Mouse (Mus musculus): Measurements from ENCODE around the gene Adam33.
"Not testable (repeated sequence)": the region's sequence is repeated elsewhere in the genome, so short reads cannot be mapped to it uniquely, and the experiment has no call there.

Adam33 gene

DNA sequence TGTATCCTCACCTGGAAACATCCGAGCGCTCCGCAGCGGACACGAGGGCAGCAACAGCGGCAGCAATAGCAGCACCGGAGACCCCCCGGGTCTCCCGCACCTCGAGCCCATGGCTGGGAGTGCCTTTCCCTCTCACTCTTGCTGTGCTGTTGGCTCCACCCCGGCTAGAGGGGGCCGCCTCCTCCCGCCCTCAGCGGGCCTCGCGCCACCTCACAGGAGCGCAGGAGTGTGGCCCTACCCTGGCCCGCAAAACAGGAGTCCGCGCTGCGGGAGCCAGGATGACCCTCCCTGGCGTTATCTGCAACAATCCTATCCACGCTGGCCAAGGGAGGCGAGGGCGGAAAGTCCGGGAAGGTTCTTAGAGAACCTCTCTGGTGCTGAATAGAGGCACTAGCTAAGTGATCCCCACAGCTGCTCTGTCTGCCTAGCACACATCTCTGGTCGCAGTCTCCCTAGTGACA is at the start of gene Adam33:
Gene Adam33, minus strand, starts transcription at position 411 of the 461 bp plus-strand sequence.
- in situ Hi-C loops (cut with MseI, MboI) = no loop called here

DNA sequence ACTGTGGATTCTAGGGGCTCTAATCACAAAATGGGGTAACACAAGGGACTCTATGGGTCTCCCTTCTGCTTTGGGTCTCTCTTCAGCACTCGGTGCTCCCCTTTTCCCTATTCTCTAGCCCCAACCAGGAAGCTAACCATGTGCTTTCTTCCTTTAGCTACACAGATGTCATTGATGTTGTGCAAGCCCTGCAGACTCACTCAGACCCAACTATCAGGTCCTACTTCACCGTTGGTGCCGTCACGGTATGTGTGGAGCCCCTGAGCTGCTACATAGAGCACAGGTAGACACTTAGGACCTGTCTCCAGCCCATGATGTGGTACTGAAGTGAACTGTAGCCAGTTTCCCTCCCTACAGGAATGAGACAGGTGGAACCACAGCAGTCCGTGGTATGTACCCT is 42.4 kb upstream of the Adam33 start:
- in situ Hi-C loops (cut with MseI, MboI) = no loop called here

DNA sequence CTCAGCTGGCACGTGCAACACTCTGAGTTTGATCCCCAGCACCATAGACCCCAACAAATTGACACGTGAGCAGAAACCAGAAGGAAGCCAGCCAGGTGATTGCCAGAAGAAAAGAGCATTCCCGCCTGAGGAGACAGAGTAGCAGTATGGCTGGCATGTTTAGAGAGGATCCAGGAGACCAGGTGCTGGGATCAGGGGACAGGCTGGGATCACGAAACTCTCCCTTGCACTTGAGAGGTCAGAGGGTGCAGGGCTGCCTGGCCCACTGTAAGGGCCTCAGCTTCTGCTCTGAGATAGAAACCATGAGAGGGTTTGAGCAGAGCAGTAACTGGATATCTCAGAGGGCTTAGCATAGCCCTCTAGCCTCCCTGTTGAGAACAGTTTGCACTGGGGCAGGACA is 41.4 kb upstream of the Adam33 start:
- in situ Hi-C loops (cut with MseI, MboI) = not testable (repeated sequence)

DNA sequence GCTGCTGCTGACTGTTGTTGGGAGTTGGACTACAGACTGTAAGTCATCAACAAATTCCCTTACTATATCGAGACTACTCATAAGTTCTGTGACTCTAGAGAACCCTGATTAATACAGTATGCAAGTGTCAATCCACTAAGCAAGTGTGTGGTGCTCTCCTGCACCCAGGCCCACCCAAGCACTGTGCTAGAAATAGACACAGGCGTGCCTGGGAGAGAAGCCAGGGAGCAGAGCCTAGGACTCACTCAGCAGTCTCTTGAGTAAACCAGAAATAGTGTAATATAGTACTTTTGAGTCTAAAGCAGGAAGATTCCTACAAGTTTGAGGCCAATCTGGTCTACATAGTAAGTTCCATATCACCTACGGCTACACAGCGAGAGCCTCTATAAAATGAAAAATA is 40.4 kb upstream of the Adam33 start:
- in situ Hi-C loops (cut with MseI, MboI) = no loop called here

DNA sequence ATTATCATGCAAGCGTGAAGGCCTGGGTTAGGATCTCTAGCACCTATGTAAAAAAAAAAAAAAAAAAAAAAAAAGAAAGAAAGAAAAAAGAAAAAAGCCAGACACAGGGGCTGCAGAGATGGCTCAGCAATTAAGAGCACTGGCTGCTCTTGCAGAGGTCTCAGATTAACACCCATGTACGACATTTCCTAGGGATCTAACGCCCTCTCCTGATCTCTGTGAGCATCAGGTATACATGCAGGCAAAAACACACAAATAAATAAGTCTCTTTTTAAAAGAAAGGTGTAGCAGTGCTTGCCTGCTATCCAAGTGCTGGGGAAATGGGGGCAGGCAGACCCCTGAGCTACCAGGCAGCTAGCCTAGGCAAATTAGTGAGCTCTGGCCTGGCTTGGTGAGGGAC is 37.9 kb upstream of the Adam33 start:
- in situ Hi-C loops (cut with MseI, MboI) = no loop called here

DNA sequence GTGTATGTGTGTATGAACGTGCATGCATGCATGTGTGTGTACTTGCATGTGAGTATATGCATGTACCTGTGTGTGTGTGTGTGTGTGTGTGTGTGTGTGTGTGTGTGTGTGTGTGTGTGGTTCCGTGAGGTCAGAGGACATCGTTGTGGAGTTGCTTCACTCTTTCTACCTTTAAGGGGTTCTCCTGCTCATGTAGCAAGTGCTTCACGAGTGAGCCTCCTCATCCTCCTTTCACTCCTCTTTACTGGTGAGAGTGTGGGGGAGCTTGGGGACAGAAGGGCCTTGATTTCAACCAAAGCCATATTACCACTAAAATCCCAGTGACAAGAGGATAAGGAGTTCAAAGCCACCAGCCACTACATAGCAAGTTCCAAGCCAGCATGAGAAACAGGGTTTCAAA is 33.5 kb upstream of the Adam33 start:
- in situ Hi-C loops (cut with MseI, MboI) = loop anchor here (10.0 kb wide), 2 partner anchors 48 to 158 kb away; no protein-coding TSS in a partner anchor

DNA sequence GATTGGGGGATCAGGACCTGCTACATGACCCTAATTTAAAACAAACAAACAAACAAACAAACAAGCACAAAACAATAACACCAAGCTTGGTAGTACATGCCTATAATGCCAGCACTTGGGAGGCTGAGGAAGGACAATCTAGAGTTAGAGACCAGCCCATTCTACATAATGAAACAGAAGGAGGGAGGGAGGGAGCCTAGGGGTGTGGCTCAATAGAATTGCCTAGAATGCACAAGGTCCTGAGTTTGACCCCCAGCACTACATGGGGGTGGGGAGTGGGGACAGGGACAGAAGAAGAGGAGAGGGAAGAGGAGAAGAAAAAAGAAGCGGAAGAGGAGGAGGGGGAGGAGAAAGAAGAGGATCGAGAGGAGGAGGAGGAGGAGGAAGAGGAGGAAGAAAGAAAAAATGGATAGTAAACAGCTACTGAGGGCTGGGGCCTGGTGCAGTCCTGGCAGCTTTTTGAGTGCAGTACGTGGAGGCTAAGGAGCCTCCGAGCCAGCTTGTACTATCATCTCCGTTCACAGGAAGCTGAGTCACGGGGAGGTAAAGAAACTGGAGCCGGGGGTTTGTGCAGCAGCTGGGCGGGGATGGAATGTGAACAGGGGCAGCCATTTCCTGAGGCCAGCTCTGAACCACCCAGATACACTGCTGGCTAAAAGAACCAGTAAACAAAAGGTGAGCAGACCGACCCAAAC is 32.6 kb upstream of the Adam33 start:
- in situ Hi-C loops (cut with MseI, MboI) = loop anchor here (10.0 kb wide), 2 partner anchors 49 to 159 kb away; no protein-coding TSS in a partner anchor

DNA sequence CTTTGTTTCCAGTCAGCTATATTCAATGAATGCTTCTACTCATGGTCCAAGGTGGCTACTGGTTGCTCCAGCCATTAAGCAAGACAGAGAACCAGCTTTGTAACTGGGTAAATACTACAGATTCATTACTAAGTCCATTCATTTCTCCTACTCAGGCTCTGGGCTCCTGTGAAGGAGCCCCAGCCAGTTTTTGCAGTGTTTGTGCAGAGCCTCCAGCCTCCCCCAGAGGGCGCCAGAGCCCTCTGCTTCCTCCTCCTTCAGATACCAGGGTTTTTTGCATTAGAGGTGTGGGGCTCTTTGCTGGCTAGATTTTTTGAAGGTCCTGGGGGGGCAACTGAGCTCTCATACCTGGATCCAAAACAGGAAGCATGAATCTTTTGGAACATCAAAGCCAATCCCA is 31.2 kb upstream of the Adam33 start:
- in situ Hi-C loops (cut with MseI, MboI) = loop anchor here (10.0 kb wide), 2 partner anchors 50 to 160 kb away; no protein-coding TSS in a partner anchor

DNA sequence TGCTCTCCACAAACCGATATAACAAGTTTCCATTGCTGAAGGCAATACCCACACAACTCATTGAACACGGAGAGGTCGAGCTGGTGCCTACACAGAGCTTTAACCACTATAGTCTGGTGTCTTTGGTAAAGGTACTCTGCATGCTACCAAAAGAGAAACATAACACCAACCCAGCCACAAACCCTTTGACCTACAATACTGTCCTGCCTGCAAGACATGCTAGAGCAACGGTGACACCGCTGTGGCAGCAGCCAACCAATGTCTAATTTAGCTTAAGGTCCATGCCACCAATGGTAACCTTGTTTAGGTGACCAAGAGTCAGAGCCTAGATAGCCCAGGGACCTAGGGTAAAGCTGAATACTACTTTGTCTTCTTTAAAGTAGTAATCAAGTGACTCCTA is 30.0 kb upstream of the Adam33 start:
- in situ Hi-C loops (cut with MseI, MboI) = loop anchor here (10.0 kb wide), 2 partner anchors 51 to 161 kb away; no protein-coding TSS in a partner anchor

DNA sequence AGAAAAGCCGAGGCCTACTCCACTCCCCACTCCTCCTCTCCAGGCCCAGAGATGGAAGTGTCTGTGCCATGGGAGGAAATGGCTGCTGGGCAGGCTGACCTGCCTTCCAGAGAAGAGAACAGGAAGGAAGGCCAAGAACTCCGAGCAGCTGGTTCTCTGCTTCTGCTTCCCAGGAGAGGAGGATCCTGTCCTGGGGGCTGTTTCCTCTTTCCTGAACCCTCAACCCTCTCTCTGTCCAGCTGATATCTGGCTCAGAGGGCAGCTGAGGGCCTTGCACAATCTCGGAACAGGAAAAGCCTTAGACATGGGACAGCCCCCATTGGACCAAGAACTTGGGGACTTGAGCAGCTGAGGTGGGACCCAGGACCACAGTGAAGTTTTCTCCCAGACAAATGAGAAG is 27.2 kb upstream of the Adam33 start:
- in situ Hi-C loops (cut with MseI, MboI) = loop anchor here (10.0 kb wide), 2 partner anchors 54 to 164 kb away; no protein-coding TSS in a partner anchor

DNA sequence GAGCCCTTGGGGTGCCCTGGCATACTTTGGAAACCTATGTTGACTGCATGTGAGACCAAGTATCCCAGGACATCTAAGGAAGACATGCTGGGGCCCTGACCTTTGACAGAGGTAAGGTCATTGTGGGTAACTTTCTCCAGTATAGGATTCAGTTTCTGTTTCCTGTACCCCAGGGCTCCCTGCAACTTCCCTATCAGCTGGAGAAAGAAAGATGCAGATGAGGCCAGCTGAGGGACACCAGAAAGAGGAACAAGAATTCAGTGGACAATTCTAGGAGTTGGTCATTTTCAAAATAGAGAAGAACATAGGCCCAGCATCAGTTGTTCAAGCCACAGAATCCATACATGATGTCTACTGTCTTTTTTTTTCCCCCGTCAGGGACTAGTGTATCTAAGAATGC is 26.0 kb upstream of the Adam33 start:
- in situ Hi-C loops (cut with MseI, MboI) = loop anchor here (10.0 kb wide), 2 partner anchors 55 to 165 kb away; no protein-coding TSS in a partner anchor

DNA sequence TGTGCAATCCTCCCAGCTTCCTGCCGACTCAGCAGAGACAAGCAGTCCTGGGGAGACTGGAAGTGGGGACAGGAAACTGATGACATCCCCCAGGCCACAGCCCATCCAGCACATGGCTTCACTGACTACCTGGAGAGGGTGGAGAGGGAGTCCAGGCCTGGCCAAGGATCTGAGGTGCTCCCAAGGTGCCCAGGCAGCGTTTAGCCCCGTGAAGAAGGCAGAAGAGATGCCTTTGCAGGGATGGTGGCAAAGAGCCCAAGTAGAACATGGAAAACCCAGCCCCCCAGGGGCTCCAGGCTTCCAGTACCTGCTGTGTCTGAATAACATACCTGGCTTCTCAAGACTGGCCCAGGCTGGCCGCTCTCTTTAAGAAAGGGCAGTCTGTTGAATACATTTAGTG is 25.0 kb upstream of the Adam33 start:
- in situ Hi-C loops (cut with MseI, MboI) = no loop called here

DNA sequence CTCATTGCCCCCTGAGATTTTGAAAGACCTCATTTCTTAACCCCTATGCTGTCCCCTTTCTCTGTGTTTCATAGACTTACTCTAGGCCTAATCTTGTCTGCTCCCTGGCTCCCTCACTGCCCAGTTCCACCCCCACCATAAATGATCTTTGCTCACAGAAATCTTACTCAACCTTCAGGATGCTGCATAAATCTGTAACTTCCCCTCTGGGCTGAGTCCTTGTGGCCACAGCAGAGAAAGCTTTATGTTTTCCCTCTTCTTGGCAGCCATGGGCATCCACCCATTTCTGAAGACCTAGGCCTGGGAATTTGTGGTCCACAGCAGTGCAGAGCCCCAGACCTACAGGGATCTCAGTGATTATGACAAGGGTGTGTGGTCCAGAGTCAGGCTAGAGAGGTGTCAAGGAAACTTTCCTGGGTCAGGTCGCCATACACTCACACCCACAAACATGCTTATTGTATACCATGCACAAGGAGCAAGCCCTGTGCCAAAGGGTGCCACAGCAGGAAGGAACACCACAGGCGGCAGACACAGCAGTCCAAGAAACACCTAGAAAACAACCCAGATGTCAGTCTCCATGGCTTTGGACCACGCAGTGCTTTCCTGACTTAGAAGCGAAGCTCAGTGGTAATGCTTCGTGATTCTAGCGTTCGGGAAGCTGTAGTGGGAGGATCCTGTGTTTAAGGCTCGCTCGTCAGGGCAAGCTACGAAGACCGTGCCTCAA is 23.2 kb upstream of the Adam33 start, which contains the start of gene Siglec1:
Gene Siglec1, minus strand, starts transcription at position 99 of the 724 bp plus-strand sequence.
- in situ Hi-C loops (cut with MseI, MboI) = no loop called here

DNA sequence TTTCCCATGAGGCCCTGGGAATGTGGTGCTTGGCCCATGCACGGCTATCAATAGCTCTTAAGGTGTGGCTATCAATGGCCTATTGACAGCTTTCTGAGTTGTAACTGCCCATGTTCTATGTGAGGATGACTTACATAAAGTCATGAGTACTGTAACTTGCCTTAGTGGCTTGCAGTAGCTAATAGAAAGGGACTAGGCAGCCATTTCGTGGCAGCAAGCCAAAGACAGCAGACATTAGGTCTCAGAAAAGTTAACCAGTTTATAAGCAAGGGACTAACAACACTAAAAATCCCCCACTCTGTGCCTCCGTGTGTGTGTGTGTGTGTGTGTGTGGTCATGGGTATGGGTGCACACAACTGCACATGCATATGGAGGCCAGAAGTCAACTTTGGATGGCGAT is 20.6 kb upstream of the Adam33 start:
- in situ Hi-C loops (cut with MseI, MboI) = no loop called here

DNA sequence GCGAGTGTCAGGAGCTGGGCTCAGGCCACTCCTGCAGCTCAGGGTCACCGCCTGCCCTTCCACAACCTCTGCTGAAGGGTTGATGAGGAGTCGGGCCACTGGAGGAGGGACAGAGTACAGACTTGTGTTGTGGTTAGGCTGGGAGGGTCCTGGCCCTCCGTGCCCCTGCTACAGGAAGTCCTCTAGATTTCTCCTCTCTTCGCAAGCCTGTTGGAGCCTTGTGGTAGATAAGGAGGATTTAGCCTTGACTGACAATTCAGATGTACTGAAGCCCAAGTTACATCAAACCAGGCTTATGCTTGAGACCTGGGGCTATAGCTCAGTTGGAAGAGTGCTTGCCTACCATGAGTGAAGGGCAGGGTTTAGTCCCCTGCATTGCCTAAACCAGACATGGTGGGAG is 16.9 kb upstream of the Adam33 start:
- in situ Hi-C loops (cut with MseI, MboI) = no loop called here

DNA sequence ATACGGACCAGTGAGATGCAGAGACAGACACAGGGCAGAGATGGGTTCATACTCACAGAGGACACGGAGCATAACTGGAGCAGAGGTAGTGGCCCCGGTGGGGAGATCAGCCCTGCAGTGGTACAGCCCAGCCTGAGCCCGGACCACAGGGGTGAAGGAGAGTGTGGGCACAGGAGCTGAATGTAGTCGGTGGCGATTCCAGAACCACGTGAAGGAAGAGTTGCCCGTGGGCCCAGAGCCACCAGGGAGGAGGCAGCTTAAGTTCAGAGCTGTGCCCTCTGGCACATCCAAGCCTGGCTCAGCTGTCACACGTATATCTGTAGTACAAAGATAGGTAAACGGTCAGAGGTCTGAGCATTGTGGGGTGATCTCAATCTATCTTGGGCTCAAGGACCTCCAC is 8.9 kb upstream of the Adam33 start:
- in situ Hi-C loops (cut with MseI, MboI) = no loop called here

DNA sequence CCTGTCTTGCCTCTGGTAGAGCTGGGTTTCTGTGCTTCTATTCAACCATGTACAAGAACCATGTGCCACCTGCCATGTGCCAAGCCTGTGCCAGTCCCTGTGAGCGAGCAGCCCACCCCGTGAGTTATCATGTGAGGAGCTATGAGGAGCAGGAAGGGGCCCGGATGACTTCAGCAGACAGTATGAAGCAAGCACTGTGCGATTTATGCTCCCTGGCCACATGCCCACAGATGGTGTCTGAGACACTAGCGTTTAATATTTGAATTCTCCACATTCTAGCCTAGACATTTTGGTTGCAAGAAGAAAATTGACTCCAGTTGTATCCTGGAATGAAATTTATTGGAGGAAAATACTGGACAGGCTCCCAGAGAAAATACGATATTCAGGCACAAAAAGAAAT is 3.9 kb upstream of the Adam33 start:
- in situ Hi-C loops (cut with MseI, MboI) = no loop called here

DNA sequence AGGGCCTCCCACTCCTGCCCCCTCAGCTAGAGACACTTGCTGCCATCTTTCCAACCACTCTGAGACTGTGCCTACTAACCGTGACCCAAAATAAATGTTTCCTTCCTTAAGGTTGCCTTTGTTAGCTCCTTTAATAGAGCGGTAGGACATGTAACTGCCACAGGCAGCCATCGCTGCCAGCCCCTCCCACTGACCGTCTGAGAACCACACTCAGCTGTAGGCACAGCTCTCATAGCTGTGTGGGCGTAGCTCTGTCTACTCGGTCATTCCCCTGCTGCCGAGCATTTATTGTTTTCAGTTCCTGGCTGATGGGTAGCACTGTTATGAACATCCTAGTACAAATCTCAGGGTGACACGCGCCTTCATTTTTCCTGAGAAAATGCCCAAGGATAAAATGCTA is 2.7 kb upstream of the Adam33 start:
- in situ Hi-C loops (cut with MseI, MboI) = no loop called here

DNA sequence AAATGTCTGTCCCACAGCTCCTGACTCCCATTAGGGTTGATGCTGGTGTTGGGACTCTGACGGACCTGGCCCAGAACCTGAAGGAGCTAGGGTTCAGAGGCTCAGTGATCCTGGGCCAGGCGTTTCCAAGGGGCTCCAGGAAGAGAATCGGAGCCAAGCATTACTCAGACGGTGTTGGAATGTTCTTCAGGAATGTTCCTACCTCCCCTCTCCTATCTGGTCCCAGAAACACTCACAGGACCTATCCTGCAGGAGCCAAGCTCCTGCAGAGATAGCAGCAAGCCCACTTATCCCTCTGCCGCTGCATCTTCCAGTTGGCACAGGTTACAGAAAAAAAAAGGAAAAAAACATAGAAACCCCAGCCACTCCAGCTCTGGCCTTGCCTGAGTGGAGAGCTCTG is 2.0 kb downstream of the Adam33 start:
- in situ Hi-C loops (cut with MseI, MboI) = no loop called here

DNA sequence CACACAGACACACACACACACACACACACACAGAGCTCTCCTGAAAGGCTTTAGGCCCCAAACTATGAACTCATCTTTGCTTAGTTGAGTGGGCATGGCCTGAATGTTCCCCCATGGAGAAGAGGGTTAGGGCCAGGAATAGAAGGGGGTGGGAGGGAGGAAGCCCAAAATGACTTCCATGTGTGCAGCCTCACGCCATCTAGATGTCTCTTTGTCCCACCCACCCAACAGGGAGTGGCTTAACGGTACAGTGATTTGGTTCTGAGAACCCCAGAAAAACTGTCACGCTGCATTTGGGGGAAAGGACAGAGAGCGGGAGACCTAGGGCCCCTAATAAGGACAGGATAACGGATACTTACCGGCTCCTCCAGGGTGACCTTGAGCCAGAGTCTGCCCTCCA is 2.8 kb downstream of the Adam33 start:
- in situ Hi-C loops (cut with MseI, MboI) = no loop called here

DNA sequence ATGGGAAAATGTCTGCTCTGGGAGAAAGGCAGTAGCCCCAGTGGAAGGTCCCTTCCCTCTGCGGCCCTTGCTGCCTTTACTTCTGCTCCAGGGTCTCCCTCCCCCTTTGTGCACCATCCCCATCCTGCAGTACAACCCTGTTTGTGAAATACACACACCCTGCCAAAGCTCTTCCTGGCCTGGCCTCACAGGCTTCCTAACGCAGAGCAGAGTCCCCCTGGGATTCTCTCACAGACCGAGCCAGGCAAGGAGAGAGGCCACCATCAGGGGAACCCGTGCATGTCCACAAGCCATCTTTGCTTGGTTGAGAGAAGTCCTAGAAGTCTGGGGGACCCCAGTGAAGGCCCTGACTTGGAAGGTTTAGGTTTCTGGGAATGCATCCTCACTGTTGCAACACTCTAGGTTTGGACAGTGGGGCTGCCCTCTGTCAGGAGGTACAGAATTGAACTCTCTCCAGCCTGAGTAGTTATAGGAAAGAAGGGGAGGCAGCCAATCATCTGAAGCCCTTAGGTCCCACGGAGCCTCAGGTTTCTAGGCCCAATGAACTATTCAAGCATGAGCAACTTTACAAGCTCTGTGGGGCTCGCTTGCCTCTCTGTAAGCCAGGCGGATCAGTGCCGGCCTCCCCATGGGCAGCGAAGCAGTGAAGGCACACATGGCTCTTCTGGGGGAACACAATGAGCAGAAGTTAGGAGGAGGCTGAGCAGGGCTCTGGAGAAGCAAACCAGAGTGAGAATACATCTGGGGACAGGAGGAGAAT is 3.7 kb downstream of the Adam33 start:
- in situ Hi-C loops (cut with MseI, MboI) = no loop called here

DNA sequence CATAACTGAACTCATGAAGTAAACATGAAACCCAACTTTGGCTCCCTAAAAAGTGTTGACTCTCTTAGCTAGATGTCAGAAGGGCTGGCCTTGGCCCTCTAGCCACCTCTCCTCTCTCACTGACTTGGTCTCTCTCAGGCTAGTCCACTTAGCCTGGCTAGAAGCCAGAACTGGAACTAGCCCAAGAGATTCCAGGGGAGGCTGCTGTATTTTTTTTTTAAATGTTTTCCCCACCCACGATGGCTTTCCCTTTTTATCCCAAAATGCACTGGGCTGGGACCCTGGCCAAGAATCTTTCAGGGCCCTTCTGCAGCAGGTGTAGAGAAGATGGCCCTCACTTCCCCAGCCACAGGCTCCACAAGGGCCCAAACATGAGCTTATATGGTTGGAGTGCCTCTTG is 4.2 kb downstream of the Adam33 start:
- in situ Hi-C loops (cut with MseI, MboI) = no loop called here
